Mouse (Mus musculus) midbrain, embryonic 10.5 days (tissue): ENCODE data around the gene Maml3. TPM values are rescaled to one million over a fixed set of nuclear protein-coding genes. Genes with fewer than 3 reads are reported as not detected.

Experiments used
- DNase-seq: peaks from one replicate; pipeline ENCODE4 v3.0.0-alpha.2; 2017; ENCODE audit warnings: low spot score
- H3K27ac ChIP-seq: fragments of 300-500 bp; sonication (generic); replicated peaks from 2 replicates; pipeline ENCODE4 v1.5.1; 2016; ENCODE audit warnings: mild to moderate bottlenecking
- H3K27me3 ChIP-seq: fragments of 300-500 bp; sonication (generic); 2 replicates; pipeline ENCODE4 v1.6.1; 2016; ENCODE audit warnings: low read depth, mild to moderate bottlenecking; ENCODE audit not compliant: poor library complexity, severe bottlenecking
- H3K36me3 ChIP-seq: fragments of 300-500 bp; sonication (generic); 2 replicates; pipeline ENCODE4 v1.6.1; 2016; ENCODE audit warnings: mild to moderate bottlenecking, moderate library complexity
- H3K4me1 ChIP-seq: fragments of 300-500 bp; sonication (generic); 2 replicates; pipeline ENCODE4 v1.6.1; 2016
- H3K4me3 ChIP-seq: fragments of 300-500 bp; sonication (generic); 2 replicates; pipeline ENCODE4 v1.5.1; 2016; ENCODE audit warnings: mild to moderate bottlenecking, moderate library complexity
- H3K9me3 ChIP-seq: fragments of 300-500 bp; sonication (generic); replicated peaks from 2 replicates; pipeline ENCODE4 v1.6.1; 2016; ENCODE audit warnings: mild to moderate bottlenecking
- WGBS: fragments of 180-500 bp; shearing (Covaris S2); methylation state at CpG from one replicate; pipeline ENCODE4 v1.1.7; 2016; 5-methylcytosine and 5-hydroxymethylcytosine counted together
- polyA plus RNA-seq: library from polyadenylated mRNA; unstranded; fragments of >200 nt; fragmentation: Nextera tagmentation; extraction: Ambion mirVana; gene quantifications from 2 replicates; pipeline ENCODE4 v1.2.1, GENCODE M21; 2016

Maml3 gene
- 5.4 and 6.8 TPM in 2 replicates for polyA plus RNA-seq

- under 1% methylated on average over 49 of the region's 49 CpGs for WGBS
- Histone ChIP-seq H3K27ac (peak within 1 kb of the TSS; percentile 99), H3K4me3 (peak within 1 kb of the TSS; percentile 91), H3K9me3 (no peaks in the 10 kb centered on the region; the same call in 1 of the 2 replicates), H3K36me3 (0 out of 2 replicates have a peak, but pooled peaks cover 1% of the 10 kb centered on the region), H3K27me3 (no peaks in the 10 kb centered on the region), H3K4me1 (peaks cover 28% of the 10 kb centered on the region)
- peak; percentile 97 for DNase-seq
Measured at GRCm38 (mm10) chr3:52104636-52105151, at the start of gene Maml3. Gene Maml3, minus strand, starts transcription at chr3:52105076.

- H3K27me3 ChIP-seq = no peaks in the 10 kb centered on the region
- no peaks in the 10 kb centered on the region for H3K4me1 ChIP-seq
- H3K27ac ChIP-seq = no peak overlapping the region
- H3K4me3 ChIP-seq = no peak overlapping the region
- H3K36me3 ChIP-seq = no peaks in the 10 kb centered on the region
- no peaks in the 10 kb centered on the region; the same call in 1 of the 2 replicates for H3K9me3 ChIP-seq
- DNase-seq = no peak
- 71% methylated on average over 3 of the region's 3 CpGs for WGBS
Measured at GRCm38 (mm10) chr3:52151155-52151554, 46.3 kb upstream of the Maml3 start.

- Histone ChIP-seq H3K36me3 (no peaks in the 10 kb centered on the region), H3K27me3 (no peaks in the 10 kb centered on the region), H3K4me3 (no peak overlapping the region), H3K4me1 (no peaks in the 10 kb centered on the region), H3K9me3 (no peaks in the 10 kb centered on the region), H3K27ac (no peak overlapping the region)
- no peak for DNase-seq
- 56% methylated on average over 4 of the region's 4 CpGs for WGBS
Measured at GRCm38 (mm10) chr3:52148301-52148700, 43.4 kb upstream of the Maml3 start.

GRCm38 (mm10) chr3:52144776-52145460 is 40.0 kb upstream of the Maml3 start:
- no peaks in the 10 kb centered on the region for H3K9me3 ChIP-seq
- no peak for DNase-seq
- H3K27me3 ChIP-seq = no peaks in the 10 kb centered on the region
- 92% methylated on average over 12 of the region's 12 CpGs for WGBS
- H3K4me1 ChIP-seq = peaks cover 4% of the 10 kb centered on the region
- no peak overlapping the region for H3K27ac ChIP-seq
- H3K4me3 ChIP-seq = no peak overlapping the region
- no peaks in the 10 kb centered on the region for H3K36me3 ChIP-seq

- H3K27ac ChIP-seq = no peak overlapping the region
- H3K36me3 ChIP-seq = no peaks in the 10 kb centered on the region
- 69% methylated on average over 7 of the region's 7 CpGs for WGBS
- H3K27me3 ChIP-seq = no peaks in the 10 kb centered on the region
- peaks cover 4% of the 10 kb centered on the region for H3K4me1 ChIP-seq
- no peak for DNase-seq
- H3K4me3 ChIP-seq = no peak overlapping the region
- no peaks in the 10 kb centered on the region for H3K9me3 ChIP-seq
Measured at GRCm38 (mm10) chr3:52143017-52143416, 38.1 kb upstream of the Maml3 start.

GRCm38 (mm10) chr3:52140162-52140561 is 35.3 kb upstream of the Maml3 start:
- H3K36me3 ChIP-seq = no peaks in the 10 kb centered on the region
- no peak for DNase-seq
- H3K9me3 ChIP-seq = no peaks in the 10 kb centered on the region
- H3K4me1 ChIP-seq = peaks cover 4% of the 10 kb centered on the region
- H3K27me3 ChIP-seq = no peaks in the 10 kb centered on the region
- H3K27ac ChIP-seq = no peak overlapping the region
- H3K4me3 ChIP-seq = no peak overlapping the region
- 88% methylated on average over 16 of the region's 16 CpGs for WGBS

GRCm38 (mm10) chr3:52125421-52125820 is 20.5 kb upstream of the Maml3 start:
- no peak overlapping the region for H3K27ac ChIP-seq
- DNase-seq = no peak
- no peaks in the 10 kb centered on the region for H3K36me3 ChIP-seq
- H3K4me1 ChIP-seq = no peaks in the 10 kb centered on the region
- H3K27me3 ChIP-seq = no peaks in the 10 kb centered on the region
- H3K9me3 ChIP-seq = no peaks in the 10 kb centered on the region
- no peak overlapping the region for H3K4me3 ChIP-seq
- 90% methylated on average over 3 of the region's 3 CpGs for WGBS

- DNase-seq = no peak
Measured at GRCm38 (mm10) chr3:52120858-52121257, 16.0 kb upstream of the Maml3 start.

GRCm38 (mm10) chr3:52119216-52119615 is 14.3 kb upstream of the Maml3 start:
- H3K36me3 ChIP-seq = no peaks in the 10 kb centered on the region
- no peak overlapping the region for H3K27ac ChIP-seq
- H3K4me1 ChIP-seq = no peaks in the 10 kb centered on the region
- no peak for DNase-seq
- WGBS = 90% methylated on average over 7 of the region's 7 CpGs
- no peaks in the 10 kb centered on the region for H3K9me3 ChIP-seq
- no peak overlapping the region for H3K4me3 ChIP-seq
- H3K27me3 ChIP-seq = no peaks in the 10 kb centered on the region

More at GRCm38 (mm10) chr3:52120858-52121257, 16.0 kb upstream of the Maml3 start:
- Histone ChIP-seq H3K4me3 (no peak overlapping the region), H3K4me1 (no peaks in the 10 kb centered on the region), H3K27me3 (no peaks in the 10 kb centered on the region), H3K27ac (no peak overlapping the region), H3K36me3 (no peaks in the 10 kb centered on the region), H3K9me3 (no peaks in the 10 kb centered on the region)
- WGBS = 85% methylated on average over 4 of the region's 4 CpGs

- Histone ChIP-seq H3K4me1 (no peaks in the 10 kb centered on the region), H3K27me3 (no peaks in the 10 kb centered on the region), H3K36me3 (no peaks in the 10 kb centered on the region), H3K27ac (no peak overlapping the region), H3K9me3 (no peaks in the 10 kb centered on the region), H3K4me3 (no peak overlapping the region)
- no peak for DNase-seq
- 87% methylated on average over 9 of the region's 9 CpGs for WGBS
Measured at GRCm38 (mm10) chr3:52115421-52115820, 10.5 kb upstream of the Maml3 start.

- H3K4me1 ChIP-seq = peaks cover 7% of the 10 kb centered on the region
- no peaks in the 10 kb centered on the region for H3K36me3 ChIP-seq
- no peak for DNase-seq
- no peaks in the 10 kb centered on the region for H3K27me3 ChIP-seq
- H3K4me3 ChIP-seq = no peak overlapping the region
- no peaks in the 10 kb centered on the region; the same call in 1 of the 2 replicates for H3K9me3 ChIP-seq
- H3K27ac ChIP-seq = no peak overlapping the region
Measured at GRCm38 (mm10) chr3:52108027-52108426, 3.2 kb upstream of the Maml3 start.

- WGBS = under 1% methylated on average over 18 of the region's 20 CpGs
Measured at GRCm38 (mm10) chr3:52105156-52105555, 280 bp upstream of the Maml3 start.

GRCm38 (mm10) chr3:52104208-52104607 is 668 bp downstream of the Maml3 start:
- H3K27me3 ChIP-seq = no peaks in the 10 kb centered on the region
- no peak for DNase-seq

More at GRCm38 (mm10) chr3:52105156-52105555, 280 bp upstream of the Maml3 start:
- H3K27ac ChIP-seq = peak overlapping the region; percentile 99
- H3K4me1 ChIP-seq = peaks cover 26% of the 10 kb centered on the region
- DNase-seq = no peak
- H3K4me3 ChIP-seq = peak overlapping the region; percentile 91
- H3K9me3 ChIP-seq = no peaks in the 10 kb centered on the region; the same call in 1 of the 2 replicates
- H3K27me3 ChIP-seq = no peaks in the 10 kb centered on the region
- no peaks in the 10 kb centered on the region for H3K36me3 ChIP-seq

More at GRCm38 (mm10) chr3:52104208-52104607, 668 bp downstream of the Maml3 start:
- Histone ChIP-seq H3K9me3 (no peaks in the 10 kb centered on the region), H3K27ac (peak overlapping the region; percentile 99), H3K4me1 (peaks cover 28% of the 10 kb centered on the region), H3K4me3 (peak overlapping the region; percentile 91), H3K36me3 (0 out of 2 replicates have a peak, but pooled peaks cover 2% of the 10 kb centered on the region)
- under 1% methylated on average over 16 of the region's 16 CpGs for WGBS
